Mouse (Mus musculus): ENCODE measurements around the gene Cybb.

GRCm38 (mm10) chrX:9460387-9460930 is 27.1 kb downstream of the Cybb start:
- TF ChIP-seq USF1 (IDR thresholded peaks at IDR 0.05; ENCODE audit: low read depth) (no peak), TCF3 (IDR thresholded peaks at IDR 0.05; ENCODE audit: insufficient read length, low read depth) (no peak), MAX (IDR thresholded peaks at IDR 0.05; ENCODE audit: low read depth) (no peak), E2F4 (IDR thresholded peaks at IDR 0.05; ENCODE audit: insufficient read depth) (no peak), TCF12 (IDR thresholded peaks at IDR 0.05; ENCODE audit: insufficient read depth, poor library complexity, severe bottlenecking) (no peak), POLR2A (IDR thresholded peaks at IDR 0.05; ENCODE audit: insufficient read length, low read depth) (no peak), REST (IDR thresholded peaks at IDR 0.05; ENCODE audit: insufficient read depth, insufficient read length) (no peak), POLR2AphosphoS2 (IDR thresholded peaks at IDR 0.05; ENCODE audit: insufficient read length, low read depth) (no peak), SRF (IDR thresholded peaks at IDR 0.05; ENCODE audit: control insufficient read depth, insufficient read length, low read depth) (no peak), CEBPB (IDR thresholded peaks at IDR 0.05; ENCODE audit: insufficient read depth, poor library complexity, severe bottlenecking) (no peak)
